Mouse (Mus musculus) spleen, postnatal 14 days (tissue): ENCODE results near the gene Krtap3-1.

Source experiments
- DNase-seq, 2 experiments: peaks; one replicate each; pipeline ENCODE4 v3.0.0; 2021 to 2022; ENCODE audit warnings: low spot score in 2 of 2

Krtap3-1 gene

GRCm38 (mm10) chr11:99521288-99521860 is 45.1 kb downstream of the Krtap3-1 start, which contains the start of gene Krt39:
Krt39 (minus strand) TSS chr11:99521338.
- no peak for DNase-seq
